In genomic region chr2:164786388-164786885, GRCm38 (mm10) we compare ENCODE assay signal across 7 mouse cellular contexts. TPM values are rescaled to one million over a fixed set of nuclear protein-coding genes. Genes with fewer than 3 reads are reported as not detected.
DNase-seq lines count a peak whose midpoint lies in the region; ATAC-seq and TF ChIP-seq lines count a peak whose summit lies in the region.

No protein-coding gene starts in this region.

- peak; percentile 28 for DNase-seq in neural tube, embryonic 11.5 days (ENCODE audit: low spot score)
- no peak for DNase-seq in neural tube, embryonic 10.5 days (ENCODE audit: extremely low spot score, low spot score)
- no peak for DNase-seq in limb, embryonic 11.5 days (ENCODE audit: low spot score)
- no peak for DNase-seq in layer of hippocampus, adult 11-12 months (ENCODE audit: low spot score)

- TF ChIP-seq CTCF in embryonic fibroblast, embryonic 13.5 days (IDR thresholded peaks at IDR 0.05; ENCODE audit: borderline replicate concordance, insufficient read depth, low read length), result no peak

- peak overlapping the region; percentile 61 for H3K4me3 ChIP-seq in neural tube, embryonic 11.5 days (ENCODE audit: low read depth, low read length)
- peak overlapping the region; percentile 47 for H3K4me3 ChIP-seq in embryonic fibroblast, embryonic 13.5 days (ENCODE audit: insufficient read depth, low read length)
- peak overlapping the region; percentile 64 for H3K4me3 ChIP-seq in limb, embryonic 11.5 days (ENCODE audit: low read depth, low read length)
- H3K4me3 ChIP-seq in midbrain, embryonic 15.5 days, result peak overlapping the region; percentile 57

- peak overlapping the region; percentile 72 for H3K9ac ChIP-seq in neural tube, embryonic 11.5 days (ENCODE audit: low read length)
- H3K9ac ChIP-seq in limb, embryonic 11.5 days (ENCODE audit: low read length), result peak overlapping the region; percentile 68
- H3K9ac ChIP-seq in midbrain, embryonic 15.5 days, result peak overlapping the region; percentile 67

- peak; percentile 45; the same call in 1 of the 2 replicates for TF ChIP-seq POLR2A in embryonic fibroblast, embryonic 13.5 days (IDR thresholded peaks at IDR 0.05; ENCODE audit: low read depth, low read length)

- no peak for ATAC-seq in neural tube, embryonic 11.5 days (ENCODE audit: insufficient read depth, low FRiP score, low TSS enrichment)
- no peak for ATAC-seq in limb, embryonic 11.5 days (ENCODE audit: insufficient number of reproducible peaks, low FRiP score, low TSS enrichment, low read depth)
- peak; percentile 19; the same call in 1 of the 2 replicates for ATAC-seq in midbrain, embryonic 15.5 days (replicated peaks)
- no peak for ATAC-seq in monocyte, adult 5-6 weeks (replicated peaks; ENCODE audit: insufficient number of reproducible peaks, low FRiP score, low TSS enrichment, poor library complexity, severe bottlenecking)

- no peaks in the 10 kb centered on the region for H3K27me3 ChIP-seq in neural tube, embryonic 11.5 days (ENCODE audit: control insufficient read depth, insufficient read depth, low read length)
- H3K27me3 ChIP-seq in limb, embryonic 11.5 days (ENCODE audit: control insufficient read depth, insufficient read depth, low read length), result no peaks in the 10 kb centered on the region
- H3K27me3 ChIP-seq in midbrain, embryonic 15.5 days (replicated peaks), result no peaks in the 10 kb centered on the region

- H3K27ac ChIP-seq in neural tube, embryonic 11.5 days (ENCODE audit: low read depth, low read length), result no peak overlapping the region
- H3K27ac ChIP-seq in embryonic fibroblast, embryonic 13.5 days (ENCODE audit: insufficient read depth, low read length), result peak overlapping the region; percentile 47
- no peak overlapping the region for H3K27ac ChIP-seq in limb, embryonic 11.5 days (replicated peaks; ENCODE audit: low read depth, low read length)
- H3K27ac ChIP-seq in midbrain, embryonic 15.5 days, result peak overlapping the region; percentile 71

- H3K36me3 ChIP-seq in neural tube, embryonic 11.5 days (ENCODE audit: control insufficient read depth, insufficient read depth, low read length), result no peaks in the 10 kb centered on the region
- no peaks in the 10 kb centered on the region for H3K36me3 ChIP-seq in limb, embryonic 11.5 days (ENCODE audit: control insufficient read depth, insufficient read depth, low read length)
- H3K36me3 ChIP-seq in midbrain, embryonic 15.5 days (replicated peaks), result no peaks in the 10 kb centered on the region

- 10% methylated on average over 15 of the region's 15 CpGs for WGBS in neural tube, embryonic 11.5 days
- 9% methylated on average over 15 of the region's 15 CpGs for WGBS in limb, embryonic 11.5 days
- WGBS in midbrain, embryonic 15.5 days, result 11% methylated on average over 15 of the region's 15 CpGs

- no peaks in the 10 kb centered on the region for H3K9me3 ChIP-seq in neural tube, embryonic 11.5 days (ENCODE audit: control insufficient read depth, low read length)
- H3K9me3 ChIP-seq in limb, embryonic 11.5 days (ENCODE audit: control insufficient read depth, low read length), result no peaks in the 10 kb centered on the region
- no peaks in the 10 kb centered on the region for H3K9me3 ChIP-seq in midbrain, embryonic 15.5 days

- H3K4me1 ChIP-seq in neural tube, embryonic 11.5 days (ENCODE audit: control insufficient read depth, insufficient read depth, low read length), result no peaks in the 10 kb centered on the region
- H3K4me1 ChIP-seq in embryonic fibroblast, embryonic 13.5 days (ENCODE audit: control insufficient read depth, insufficient read depth, low read length), result peaks cover 16% of the 10 kb centered on the region
- H3K4me1 ChIP-seq in limb, embryonic 11.5 days (ENCODE audit: control insufficient read depth, insufficient read depth, low read length), result 0 out of 2 replicates have a peak, but pooled peaks cover 2% of the 10 kb centered on the region
- H3K4me1 ChIP-seq in midbrain, embryonic 15.5 days, result peaks cover 24% of the 10 kb centered on the region

- peak overlapping the region; percentile 81 for H3K4me2 ChIP-seq in neural tube, embryonic 11.5 days (ENCODE audit: low read depth)
- peak overlapping the region; percentile 93 for H3K4me2 ChIP-seq in limb, embryonic 11.5 days (ENCODE audit: low read depth, severe bottlenecking)
- peak overlapping the region; percentile 88 for H3K4me2 ChIP-seq in midbrain, embryonic 15.5 days

RNA-seq across cellular contexts. Expression of gene Snx21, which starts 0.8 kb away (rescaled TPM):
- 11.2 and 14.1 TPM in 2 replicates for polyA plus RNA-seq in neural tube, embryonic 11.5 days (2014; fragmentation: Nextera tagmentation; extraction: Ambion mirVana)
- 14.4 and 18.2 TPM in 2 replicates for polyA plus RNA-seq in embryonic fibroblast, embryonic 13.5 days (2011; ENCODE audit: insufficient read length, low read depth, missing spikeins)
- polyA plus RNA-seq in limb, embryonic 11.5 days (2014; fragmentation: Nextera tagmentation; extraction: Ambion mirVana), result 9.9 and 14.6 TPM in 2 replicates
- polyA plus RNA-seq in midbrain, embryonic 15.5 days (2015; fragmentation: Nextera tagmentation; extraction: Ambion mirVana), result 34.8 and 40.6 TPM in 2 replicates
- total RNA-seq in monocyte, adult 5-6 weeks (2017), result 2.9 to 6.0 TPM (median 5.5 TPM) in 3 replicates

RNA-seq across cellular contexts. Expression of gene Tnnc2, which starts 6.7 kb away (rescaled TPM):
- polyA plus RNA-seq in neural tube, embryonic 11.5 days (2014; fragmentation: Nextera tagmentation; extraction: Ambion mirVana), result 43.2 and 55.4 TPM in 2 replicates
- polyA plus RNA-seq in embryonic fibroblast, embryonic 13.5 days (2011; ENCODE audit: insufficient read length, low read depth, missing spikeins), result not detected in 2 replicates
- 13.8 and 14.6 TPM in 2 replicates for polyA plus RNA-seq in limb, embryonic 11.5 days (2014; fragmentation: Nextera tagmentation; extraction: Ambion mirVana)
- polyA plus RNA-seq in midbrain, embryonic 15.5 days (2015; fragmentation: Nextera tagmentation; extraction: Ambion mirVana), result not detected in 2 replicates
- not detected in 3 replicates for total RNA-seq in monocyte, adult 5-6 weeks (2017)

RNA-seq across cellular contexts. Expression of gene Ube2c, which starts 16.7 kb away (rescaled TPM):
- 449 and 453 TPM in 2 replicates for polyA plus RNA-seq in neural tube, embryonic 11.5 days (2014; fragmentation: Nextera tagmentation; extraction: Ambion mirVana)
- polyA plus RNA-seq in embryonic fibroblast, embryonic 13.5 days (2011; ENCODE audit: insufficient read length, low read depth, missing spikeins), result 101 and 146 TPM in 2 replicates
- 634 and 636 TPM in 2 replicates for polyA plus RNA-seq in limb, embryonic 11.5 days (2014; fragmentation: Nextera tagmentation; extraction: Ambion mirVana)
- 56.6 and 64.4 TPM in 2 replicates for polyA plus RNA-seq in midbrain, embryonic 15.5 days (2015; fragmentation: Nextera tagmentation; extraction: Ambion mirVana)
- total RNA-seq in monocyte, adult 5-6 weeks (2017), result 2.7 to 5.1 TPM (median 3.5 TPM) in 3 replicates

RNA-seq across cellular contexts. Expression of gene Acot8, which starts 18.2 kb away (rescaled TPM):
- 15.1 TPM in 2 replicates for polyA plus RNA-seq in neural tube, embryonic 11.5 days (2014; fragmentation: Nextera tagmentation; extraction: Ambion mirVana)
- 12.1 and 13.5 TPM in 2 replicates for polyA plus RNA-seq in embryonic fibroblast, embryonic 13.5 days (2011; ENCODE audit: insufficient read length, low read depth, missing spikeins)
- 12.0 and 12.3 TPM in 2 replicates for polyA plus RNA-seq in limb, embryonic 11.5 days (2014; fragmentation: Nextera tagmentation; extraction: Ambion mirVana)
- polyA plus RNA-seq in midbrain, embryonic 15.5 days (2015; fragmentation: Nextera tagmentation; extraction: Ambion mirVana), result 20.0 and 20.2 TPM in 2 replicates
- total RNA-seq in monocyte, adult 5-6 weeks (2017), result 31.0 to 45.3 TPM (median 42.4 TPM) in 3 replicates

RNA-seq across cellular contexts. Expression of gene Zswim3, which starts 18.5 kb away (rescaled TPM):
- 12.9 and 14.0 TPM in 2 replicates for polyA plus RNA-seq in neural tube, embryonic 11.5 days (2014; fragmentation: Nextera tagmentation; extraction: Ambion mirVana)
- polyA plus RNA-seq in embryonic fibroblast, embryonic 13.5 days (2011; ENCODE audit: insufficient read length, low read depth, missing spikeins), result 3.7 and 4.1 TPM in 2 replicates
- 11.0 and 11.8 TPM in 2 replicates for polyA plus RNA-seq in limb, embryonic 11.5 days (2014; fragmentation: Nextera tagmentation; extraction: Ambion mirVana)
- 17.8 and 18.4 TPM in 2 replicates for polyA plus RNA-seq in midbrain, embryonic 15.5 days (2015; fragmentation: Nextera tagmentation; extraction: Ambion mirVana)
- total RNA-seq in monocyte, adult 5-6 weeks (2017), result 1.2 to 5.3 TPM (median 1.9 TPM) in 3 replicates

Comparison
In these comparisons a context has a peak if more than half of its experiments do, and no peak if none do; other contexts are left out.
1. H3K27ac ChIP-seq: peak in embryonic fibroblast, embryonic 13.5 days (single experiment) and midbrain, embryonic 15.5 days (single experiment); none in neural tube, embryonic 11.5 days (single experiment) and limb, embryonic 11.5 days (single experiment).
2. RNA of gene Tnnc2, which starts 6.7 kb away (polyA plus RNA-seq): 43.2 to 55.4 TPM in neural tube, embryonic 11.5 days and 13.8 to 14.6 TPM in limb, embryonic 11.5 days; not detected in embryonic fibroblast, embryonic 13.5 days and not detected in midbrain, embryonic 15.5 days; every median in the first group is over 10 times any median in the second.
3. Peak in every context shown above with its lines, with median percentiles within 50 percentile points of each other: H3K4me2 ChIP-seq, H3K4me3 ChIP-seq and H3K9ac ChIP-seq.